8 mouse cellular contexts compared by ENCODE assay signal in the genomic region with DNA sequence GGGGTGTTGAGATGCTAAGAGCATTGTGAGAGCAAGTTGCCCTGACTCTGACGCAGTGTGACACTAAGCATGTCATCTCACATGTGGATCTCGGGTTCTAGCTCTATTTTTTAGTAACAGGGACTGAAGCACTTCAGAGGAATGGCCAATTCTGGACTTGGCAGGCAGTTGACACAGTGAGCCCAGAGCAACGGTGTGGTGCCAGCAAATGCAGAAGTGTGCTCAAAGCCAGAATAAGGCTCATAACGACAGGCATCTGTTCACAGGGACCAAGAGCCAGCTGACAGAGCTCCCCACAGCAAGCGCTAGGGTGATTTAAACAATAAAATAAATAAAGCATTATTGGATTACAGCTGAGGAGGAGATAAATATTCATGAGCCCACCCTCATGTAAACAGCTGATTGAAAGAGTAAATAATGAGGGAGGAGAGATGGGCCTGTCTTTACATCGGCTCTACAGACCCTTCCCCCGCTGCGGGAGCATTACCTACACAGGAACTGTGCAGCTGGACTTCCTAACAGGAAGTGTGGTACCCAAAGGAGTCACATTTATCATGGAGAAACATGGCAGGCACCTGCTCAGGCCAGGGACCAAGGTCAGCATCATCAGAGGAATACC.
DNase-seq lines count a peak whose midpoint lies in the region; ATAC-seq lines count a peak whose summit lies in the region.

No protein-coding gene starts in this region.

- H3K36me3 ChIP-seq in hindbrain, embryonic 10.5 days = no peaks in the 10 kb centered on the region
- H3K36me3 ChIP-seq in hindbrain, embryonic 11.5 days (ENCODE audit: control insufficient read depth, insufficient read depth, low read length) = no peaks in the 10 kb centered on the region
- H3K36me3 ChIP-seq in midbrain, embryonic 11.5 days (ENCODE audit: control insufficient read depth, insufficient read depth, low read length) = no peaks in the 10 kb centered on the region

- H3K4me1 ChIP-seq in hindbrain, embryonic 10.5 days (replicated peaks) = peaks cover 41% of the 10 kb centered on the region
- no peaks in the 10 kb centered on the region; the same call in 1 of the 2 replicates for H3K4me1 ChIP-seq in hindbrain, embryonic 11.5 days (replicated peaks; ENCODE audit: control insufficient read depth, insufficient read depth, low read length)
- H3K4me1 ChIP-seq in midbrain, embryonic 11.5 days (ENCODE audit: control insufficient read depth, insufficient read depth, low read length) = peaks cover 8% of the 10 kb centered on the region

- ATAC-seq in hindbrain, embryonic 11.5 days (ENCODE audit: low FRiP score) = no peak
- peak; percentile 69; the same call in 1 of the 2 replicates for ATAC-seq in midbrain, embryonic 11.5 days (ENCODE audit: low FRiP score)

- H3K9me3 ChIP-seq in hindbrain, embryonic 10.5 days = no peaks in the 10 kb centered on the region
- H3K9me3 ChIP-seq in hindbrain, embryonic 11.5 days (ENCODE audit: control insufficient read depth, low read length) = no peaks in the 10 kb centered on the region
- H3K9me3 ChIP-seq in midbrain, embryonic 11.5 days (ENCODE audit: control insufficient read depth, low read length) = no peaks in the 10 kb centered on the region

- H3K27ac ChIP-seq in hindbrain, embryonic 10.5 days = 0 out of 2 replicates have a peak overlapping the region, but pooled peaks have one; percentile 29
- H3K27ac ChIP-seq in hindbrain, embryonic 11.5 days (ENCODE audit: low read depth, low read length) = no peak overlapping the region
- H3K27ac ChIP-seq in midbrain, embryonic 11.5 days (ENCODE audit: low read depth, low read length) = peak overlapping the region; percentile 27; the same call in 1 of the 2 replicates

- no peak overlapping the region for H3K9ac ChIP-seq in hindbrain, embryonic 11.5 days (ENCODE audit: low read depth, low read length)
- H3K9ac ChIP-seq in midbrain, embryonic 11.5 days (ENCODE audit: low read length) = no peak overlapping the region

- WGBS in hindbrain, embryonic 10.5 days = 63% methylated on average over 8 of the region's 8 CpGs
- 56% methylated on average over 8 of the region's 8 CpGs for WGBS in hindbrain, embryonic 11.5 days
- 53% methylated on average over 8 of the region's 8 CpGs for WGBS in midbrain, embryonic 11.5 days

- H3K4me3 ChIP-seq in hindbrain, embryonic 10.5 days = no peak overlapping the region
- H3K4me3 ChIP-seq in hindbrain, embryonic 11.5 days (ENCODE audit: low read depth, low read length) = no peak overlapping the region
- H3K4me3 ChIP-seq in midbrain, embryonic 11.5 days (ENCODE audit: low read depth, low read length) = no peak overlapping the region

- no peak for DNase-seq in hindbrain, embryonic 10.5 days (ENCODE audit: low spot score)
- DNase-seq in hindbrain, embryonic 11.5 days (ENCODE audit: low spot score) = no peak
- DNase-seq in cerebellum, postnatal 25 days = peak; percentile 20 to 40
- DNase-seq in heart, postnatal 14 days = peak; percentile 36 to 63
- no peak for DNase-seq in midbrain, embryonic 11.5 days (ENCODE audit: low spot score, missing footprints)
- DNase-seq in thymus, postnatal 36 days = no peak
- DNase-seq in adrenal gland, postnatal 4 days (ENCODE audit: low spot score in 2 of 2) = no peak
- no peak for DNase-seq in MN1 (ENCODE audit: low spot score)

- no peak overlapping the region for H3K4me2 ChIP-seq in hindbrain, embryonic 11.5 days (replicated peaks; ENCODE audit: low read depth, low read length)
- H3K4me2 ChIP-seq in midbrain, embryonic 11.5 days = no peak overlapping the region

- no peaks in the 10 kb centered on the region for H3K27me3 ChIP-seq in hindbrain, embryonic 10.5 days (ENCODE audit: insufficient read depth, poor library complexity, severe bottlenecking)
- H3K27me3 ChIP-seq in hindbrain, embryonic 11.5 days (ENCODE audit: control insufficient read depth, insufficient read depth, low read length) = no peaks in the 10 kb centered on the region
- no peaks in the 10 kb centered on the region for H3K27me3 ChIP-seq in midbrain, embryonic 11.5 days (ENCODE audit: control insufficient read depth, insufficient read depth, low read length)

- intact Hi-C loops in heart, postnatal 14 days (cut with DNase I) = no loop called here

Comparison
In these comparisons a context has a peak if more than half of its experiments do, and no peak if none do; other contexts are left out.
1. DNase-seq: peak in cerebellum, postnatal 25 days (2 of 2) and heart, postnatal 14 days (2 of 2); none in hindbrain, embryonic 10.5 days (single experiment), hindbrain, embryonic 11.5 days (single experiment), midbrain, embryonic 11.5 days (single experiment), thymus, postnatal 36 days (0 of 2), adrenal gland, postnatal 4 days (0 of 2) and MN1 (single experiment).